Mouse (Mus musculus): Measurements from ENCODE around the gene Hps1.
"Not testable (repeated sequence)": the region's sequence is repeated elsewhere in the genome, so short reads cannot be mapped to it uniquely, and the experiment has no call there.

Hps1 gene

DNA sequence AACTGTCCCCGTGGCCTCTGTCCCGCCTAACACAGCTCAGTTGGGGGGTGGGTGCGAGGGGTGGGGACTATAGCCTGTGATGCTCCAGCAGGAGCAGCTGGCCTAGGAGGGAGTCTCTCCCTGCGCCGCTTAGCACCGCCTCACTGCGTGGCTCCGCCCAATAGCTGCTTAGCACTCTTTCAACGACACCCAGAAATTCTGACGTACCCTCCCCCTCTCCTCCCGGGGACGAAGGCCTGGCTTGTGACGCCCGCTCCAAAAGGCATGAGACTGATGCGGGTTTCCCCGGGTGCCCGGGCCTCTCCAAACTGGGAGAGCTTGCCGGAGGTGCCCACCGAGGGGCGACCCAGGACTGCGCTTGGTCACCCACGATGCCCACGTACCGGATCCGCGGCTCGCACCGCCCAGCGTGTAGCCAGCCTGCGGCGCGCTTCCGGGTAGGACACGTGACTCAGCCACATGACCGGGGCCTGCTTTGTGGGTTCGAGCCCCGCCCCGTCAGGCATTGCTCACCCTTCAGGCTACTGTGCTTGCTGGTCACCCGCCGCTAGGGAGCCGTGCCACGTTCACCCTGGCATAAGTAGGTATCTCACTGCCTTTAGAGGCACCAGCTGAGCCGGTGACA, at the start of gene Hps1:
Gene Hps1 (minus strand): TSS at position 448 of the 625 bp plus-strand sequence.
- DNase-seq: peak; percentile 92

DNA sequence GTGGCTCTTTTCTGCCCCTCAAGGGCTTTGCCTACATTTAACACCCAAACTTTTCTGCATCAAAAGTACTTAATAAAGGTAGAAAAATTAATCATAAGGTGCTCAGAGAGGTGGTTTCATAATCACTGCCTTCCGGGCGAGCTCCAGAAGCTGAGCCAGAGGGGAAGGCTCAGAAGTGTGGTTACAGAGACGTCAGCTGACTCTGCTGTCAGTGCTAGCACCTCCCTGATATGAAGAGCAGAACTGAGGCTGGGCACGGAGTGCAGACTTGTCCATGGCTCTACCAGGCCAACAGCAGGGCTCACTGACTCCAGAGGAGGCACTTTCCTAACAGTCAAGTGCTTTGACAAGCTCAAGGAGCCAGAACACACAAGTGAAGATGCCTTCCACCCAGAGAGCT, 49.4 kb upstream of the Hps1 start:
- DNase-seq: no peak

- no peak for DNase-seq
Measured at GRCm38 (mm10) chr19:42827843-42828242, 48.1 kb upstream of the Hps1 start.

DNA sequence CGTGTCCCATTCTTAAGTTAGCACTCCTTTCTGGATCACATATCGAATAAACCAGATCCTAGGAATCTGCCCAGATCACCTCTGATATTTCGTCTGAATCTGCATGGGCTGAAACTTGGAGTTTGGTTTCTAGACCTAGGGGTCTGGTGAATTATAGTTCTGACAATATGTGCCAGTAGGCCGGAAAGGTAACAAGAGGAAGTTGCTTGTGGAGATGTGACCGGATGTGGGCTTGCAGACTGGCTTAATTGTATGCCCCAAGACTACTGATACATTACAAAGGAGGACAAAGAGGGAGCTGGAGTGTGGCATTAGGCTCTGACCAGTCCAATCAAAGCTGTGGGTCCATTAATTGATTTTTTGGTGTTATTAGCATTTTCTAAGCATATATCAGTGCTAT, 40.3 kb upstream of the Hps1 start:
- DNase-seq: no peak

- DNase-seq: no peak
Measured at GRCm38 (mm10) chr19:42817761-42818160, 38.0 kb upstream of the Hps1 start.

DNA sequence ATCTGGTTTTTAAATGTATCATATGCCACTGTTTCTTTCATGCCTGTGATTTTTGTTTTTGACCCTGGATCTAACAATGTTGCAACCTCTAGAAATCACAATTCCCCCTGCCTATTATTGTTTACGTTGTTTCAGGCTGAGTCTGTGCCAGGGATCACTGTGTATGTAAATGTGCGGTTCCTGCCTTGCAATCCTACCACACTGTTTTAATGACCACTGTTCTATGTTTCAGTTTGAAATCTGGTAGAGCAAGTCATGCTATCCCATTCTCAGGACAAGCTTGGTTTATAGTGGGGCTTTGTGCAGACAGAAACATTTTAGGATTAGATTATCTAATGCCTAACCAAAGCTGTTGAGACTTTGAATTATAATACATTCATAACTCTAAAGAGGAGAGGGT, 36.5 kb upstream of the Hps1 start:
- DNase-seq: no peak

DNA sequence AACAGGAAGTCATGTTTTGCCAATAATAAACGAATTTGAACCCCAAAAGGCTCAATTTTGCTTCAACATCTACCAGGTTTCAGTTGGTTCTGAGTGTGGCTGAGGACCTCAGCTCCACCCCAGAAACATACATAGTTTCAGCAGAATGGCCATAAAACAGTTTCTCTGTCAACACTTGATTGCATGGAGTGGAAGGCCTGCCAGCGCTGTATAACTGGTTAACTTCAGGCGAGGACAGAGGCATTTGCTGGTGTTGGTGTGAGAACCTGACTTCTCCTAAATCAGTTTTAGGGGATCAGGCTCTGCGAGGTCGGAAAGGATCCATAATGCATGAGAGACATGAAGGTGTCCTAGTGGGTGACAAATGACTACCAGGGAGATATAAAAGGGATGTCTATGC, 30.4 kb upstream of the Hps1 start:
- no peak for DNase-seq

DNA sequence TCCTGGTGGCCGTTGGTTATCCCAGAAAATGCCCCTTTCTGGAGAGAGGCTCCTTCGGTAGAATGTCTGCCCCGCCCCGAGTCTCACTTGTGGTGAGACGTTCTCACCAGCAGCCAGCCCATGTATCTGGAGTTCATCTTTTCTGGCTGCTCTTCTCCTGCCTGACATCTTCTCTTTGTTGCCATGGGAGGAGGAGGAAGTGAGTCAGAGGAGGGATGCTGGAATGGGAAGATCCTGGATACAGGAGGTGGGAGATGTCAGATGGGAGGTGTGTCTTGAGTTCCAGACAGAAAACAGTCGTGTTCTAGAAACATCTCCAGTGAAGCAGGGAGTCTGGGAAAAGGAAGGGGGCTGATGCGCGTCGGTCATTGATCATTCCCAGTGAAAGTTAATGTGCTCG, 29.7 kb upstream of the Hps1 start:
- no peak for DNase-seq

DNA sequence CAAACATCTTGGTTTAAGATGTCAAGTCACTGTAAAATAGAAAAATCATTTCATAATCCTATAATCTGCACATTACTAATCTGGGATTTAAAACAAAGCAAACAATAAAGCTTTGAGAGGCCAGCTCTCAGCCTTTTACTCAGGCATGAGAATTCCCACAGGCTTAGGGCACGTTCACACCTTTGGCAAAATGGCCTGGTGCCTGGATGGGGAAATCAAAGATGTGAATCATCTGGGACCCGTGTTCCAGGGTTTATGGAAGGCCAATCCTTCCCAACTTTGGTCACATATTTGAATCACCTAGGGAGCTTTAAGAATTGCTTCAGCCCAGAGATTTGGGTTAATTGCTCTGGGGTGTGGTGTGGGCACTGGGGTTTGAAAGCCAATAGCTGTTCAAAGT, 18.1 kb upstream of the Hps1 start:
- DNase-seq: no peak

DNA sequence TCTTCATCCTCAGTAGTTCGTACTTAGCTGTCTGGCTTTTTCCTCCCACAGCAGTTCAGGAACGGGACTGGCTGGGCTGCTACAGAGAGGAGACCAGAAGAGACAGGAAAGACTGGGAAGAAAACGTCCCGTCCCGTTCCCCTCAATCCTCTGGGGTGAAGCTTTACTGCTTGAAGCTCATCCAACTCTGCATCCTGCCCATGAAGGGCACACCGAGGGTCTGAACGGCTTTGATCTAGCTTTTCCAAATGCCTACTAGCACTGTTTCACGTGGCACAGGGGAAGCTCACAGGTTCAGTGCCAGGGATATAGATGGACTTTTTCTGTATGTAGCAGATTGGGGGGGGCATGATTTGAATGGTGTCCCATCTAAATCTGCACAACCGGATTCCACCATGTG, 16.0 kb upstream of the Hps1 start:
- no peak for DNase-seq

DNA sequence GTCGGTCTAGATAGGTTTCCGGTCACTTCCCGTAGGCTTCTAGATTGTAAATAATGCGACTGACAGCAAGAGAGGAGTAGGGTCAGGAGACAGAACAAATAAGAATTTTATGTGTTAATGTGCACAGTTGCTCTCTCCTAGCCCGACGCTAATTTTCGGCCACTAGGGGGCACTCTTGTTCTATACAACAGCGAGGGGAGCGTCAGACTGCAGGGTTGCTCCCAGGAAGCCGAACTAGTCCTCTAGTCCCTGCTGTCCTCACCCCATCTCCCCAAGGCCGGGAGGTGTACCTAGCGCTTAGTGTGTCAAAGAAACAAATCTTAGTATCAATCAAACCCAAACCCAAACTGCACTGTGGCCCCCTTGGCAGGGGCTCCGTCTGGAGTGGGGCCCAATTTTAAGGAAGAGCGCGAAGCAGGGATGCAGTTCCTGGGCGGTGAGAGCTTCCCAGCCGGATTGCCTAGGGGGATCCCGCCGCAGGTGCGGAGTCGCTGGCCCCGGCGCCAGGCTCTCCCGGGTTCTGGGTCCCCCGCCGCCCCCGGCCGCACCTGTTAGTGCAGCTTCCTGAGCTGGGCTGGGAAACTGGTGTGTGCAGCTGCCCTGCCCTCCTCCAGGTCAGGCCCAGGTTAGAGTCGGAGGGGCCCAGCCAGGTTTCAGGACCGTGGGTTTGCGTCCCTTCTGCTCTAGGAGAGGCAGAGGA, 15.3 kb upstream of the Hps1 start:
- DNase-seq: peak; percentile 82

- no peak for DNase-seq
Measured at GRCm38 (mm10) chr19:42788311-42788710, 8.5 kb upstream of the Hps1 start.

DNA sequence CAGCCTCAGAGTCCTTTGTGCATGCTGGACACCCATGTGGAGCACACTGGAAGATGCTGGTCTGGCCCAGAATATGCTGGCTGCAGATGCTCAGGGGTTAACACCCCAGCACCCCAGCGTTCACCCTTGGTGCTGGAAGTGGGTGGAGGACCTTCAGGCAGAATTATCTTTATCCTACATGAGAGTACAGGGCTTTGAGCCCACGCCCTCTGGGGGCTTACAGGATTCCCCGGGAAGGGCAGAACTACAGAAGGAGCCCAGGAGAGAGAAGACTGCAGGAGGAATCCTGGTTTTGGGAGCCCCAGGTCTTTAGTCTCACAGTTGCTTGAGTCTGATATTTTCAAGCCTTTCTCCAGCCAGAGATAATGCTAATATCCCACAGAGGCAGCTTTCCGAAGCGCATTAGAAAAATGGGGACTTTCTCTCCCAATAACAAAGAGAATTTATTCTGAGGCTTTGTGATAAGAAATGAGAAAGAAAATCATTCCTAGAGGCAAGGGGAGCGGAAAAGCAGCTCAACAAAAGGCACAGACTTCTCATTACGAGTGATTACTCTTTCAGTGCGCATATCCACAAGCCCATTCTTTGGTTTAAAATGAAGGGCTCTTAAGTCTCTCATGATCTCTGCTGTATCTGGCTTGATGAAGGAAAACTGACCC, 5.9 kb upstream of the Hps1 start:
- no peak for DNase-seq

GRCm38 (mm10) chr19:42785129-42785528, 5.4 kb upstream of the Hps1 start:
- DNase-seq: peak; percentile 30

- not testable (repeated sequence) for DNase-seq
Measured at GRCm38 (mm10) chr19:42780156-42780538, 369 bp upstream of the Hps1 start.

- DNase-seq: peak; percentile 58
Measured at GRCm38 (mm10) chr19:42777801-42778200, 2.0 kb downstream of the Hps1 start.

DNA sequence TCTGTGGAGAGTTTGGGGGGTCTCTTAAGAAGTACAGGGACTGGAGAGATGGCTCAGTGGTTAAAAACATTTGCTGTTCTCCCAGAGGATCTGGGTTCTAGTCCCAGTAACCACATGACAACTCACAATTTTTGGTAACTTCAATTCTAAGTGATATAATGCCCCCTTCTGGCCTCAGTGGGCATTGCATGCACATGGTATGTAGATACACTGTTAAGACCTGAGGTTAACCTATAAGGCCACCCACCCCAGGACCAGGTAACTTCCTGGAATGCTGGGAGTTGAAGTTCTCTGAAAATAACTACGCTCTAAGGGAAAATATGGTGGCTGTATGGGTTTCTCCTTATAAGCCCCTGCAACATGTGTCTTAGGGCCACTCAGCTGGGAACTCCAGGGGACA, 3.0 kb downstream of the Hps1 start:
- DNase-seq: peak; percentile 46

GRCm38 (mm10) chr19:42770141-42770872, 9.5 kb downstream of the Hps1 start:
- DNase-seq: no peak

GRCm38 (mm10) chr19:42769648-42770047, 10.1 kb downstream of the Hps1 start:
- DNase-seq: no peak

DNA sequence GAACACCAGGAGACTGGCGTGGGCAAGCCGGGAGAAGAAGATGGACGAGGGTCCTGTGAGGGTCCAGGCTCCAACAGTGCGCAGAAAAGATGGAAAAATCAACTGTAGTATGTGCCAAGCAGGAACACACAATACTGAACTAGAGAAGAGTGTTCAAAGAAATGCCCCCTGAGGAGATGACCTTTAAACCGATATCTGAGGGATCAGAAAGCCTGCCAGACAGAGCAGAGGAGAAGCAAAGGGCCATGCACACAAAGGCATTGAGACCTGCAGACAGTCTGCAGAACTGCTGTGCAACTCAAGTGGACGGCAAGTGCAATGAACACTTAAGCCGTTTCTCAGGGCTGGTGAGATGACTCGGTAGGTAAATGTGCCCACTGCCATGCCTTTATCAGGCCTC, 12.4 kb downstream of the Hps1 start:
- DNase-seq: no peak

DNA sequence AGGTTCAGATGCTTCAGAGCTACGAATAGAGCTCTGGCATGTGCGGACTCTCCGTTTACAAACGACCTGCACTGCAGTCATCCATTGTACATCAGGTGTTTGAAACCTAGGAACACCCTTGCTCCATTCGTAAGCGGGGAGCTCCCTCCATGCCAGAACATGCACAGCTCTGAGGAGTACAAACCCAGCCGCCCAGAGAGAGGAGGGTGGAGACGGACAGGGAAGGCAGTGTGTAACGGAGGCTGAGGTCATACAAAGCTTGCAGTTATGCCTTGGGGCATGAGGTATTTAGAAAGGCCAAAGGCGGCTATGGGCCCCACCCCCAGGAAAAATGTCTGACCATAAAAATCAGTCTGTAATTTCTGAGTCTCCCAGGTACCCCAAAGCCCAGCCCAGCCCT, 15.4 kb downstream of the Hps1 start:
- no peak for DNase-seq

DNA sequence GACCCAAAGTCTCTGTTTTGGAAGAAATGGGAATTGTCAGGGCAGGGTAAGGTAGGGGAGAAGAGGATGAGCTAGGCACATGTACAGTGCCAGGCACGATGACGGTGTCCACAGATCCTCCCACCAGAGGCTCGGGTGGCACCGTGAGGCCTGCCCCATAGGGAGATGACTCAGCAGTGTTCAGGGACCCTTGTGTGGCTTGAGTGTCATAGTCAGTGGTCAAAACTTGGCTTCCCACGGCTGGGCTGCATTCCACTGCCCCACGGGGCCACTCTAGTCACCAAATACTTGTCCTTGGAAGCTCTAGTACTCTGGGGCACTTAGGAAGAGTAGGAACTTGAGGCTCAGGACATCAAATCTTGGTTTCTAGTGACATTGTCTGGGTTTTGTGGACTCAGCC, 23.1 kb downstream of the Hps1 start:
- DNase-seq: no peak

- no peak for DNase-seq
Measured at GRCm38 (mm10) chr19:42755148-42755870, 24.5 kb downstream of the Hps1 start.
